Comparison of ENCODE assay signal across 8 mouse cellular contexts in the genomic region with DNA sequence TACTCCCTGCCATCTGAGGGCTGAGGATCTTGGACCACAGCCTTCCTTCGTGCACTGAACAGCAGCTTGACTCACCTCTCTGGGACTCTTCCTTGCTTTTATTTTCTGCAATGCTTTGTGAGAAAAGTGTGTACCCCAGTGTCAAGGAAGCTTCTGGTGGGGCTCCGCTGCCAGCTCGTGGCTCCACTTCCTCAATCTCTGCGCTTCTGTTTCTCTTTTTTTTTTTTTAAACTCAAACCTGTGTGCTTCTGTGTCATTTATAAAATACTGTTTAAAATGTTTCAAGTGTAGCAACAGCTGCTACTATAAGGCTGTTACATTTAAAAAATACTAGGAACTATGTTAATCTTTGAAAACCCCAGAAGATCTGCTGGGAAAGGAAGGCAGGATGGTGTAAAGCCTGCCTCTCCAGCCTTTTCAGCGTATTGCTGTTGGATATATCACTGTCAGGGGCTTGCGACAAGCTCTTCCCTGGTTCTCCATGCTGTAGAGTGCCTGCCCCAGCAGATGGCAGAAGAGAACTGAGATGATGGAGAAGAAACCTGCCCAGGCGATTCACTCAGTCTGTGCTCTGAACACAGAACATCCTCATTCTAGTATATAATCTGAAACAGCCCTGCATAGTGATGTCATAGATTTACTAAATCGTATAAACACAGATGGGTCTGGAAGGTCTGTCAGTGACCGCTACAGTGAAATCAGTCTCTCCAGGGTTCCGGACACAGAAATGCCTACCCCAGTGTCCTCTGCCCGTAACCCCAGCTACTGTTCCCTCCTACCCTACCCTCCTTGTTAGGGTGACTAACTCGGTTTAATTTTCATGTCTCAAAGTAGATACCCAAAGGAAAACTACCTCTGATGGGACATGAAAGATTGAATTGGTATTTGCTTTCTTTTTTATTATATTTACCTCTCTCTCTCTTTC.
A peak's percentile ranks its signal among the peaks of the same experiment; 100 is the strongest.
DNase-seq lines count a peak whose midpoint lies in the region; ATAC-seq lines count a peak whose summit lies in the region.

No protein-coding gene starts in this region.

- no peaks in the 10 kb centered on the region for H3K27me3 ChIP-seq in hindbrain, embryonic 15.5 days

- WGBS in hindbrain, embryonic 15.5 days = 51% methylated on average over 12 of the region's 12 CpGs

- no peak overlapping the region for H3K27ac ChIP-seq in hindbrain, embryonic 15.5 days (replicated peaks)

- no peak overlapping the region for H3K9ac ChIP-seq in hindbrain, embryonic 15.5 days

- no peak overlapping the region for H3K4me3 ChIP-seq in hindbrain, embryonic 15.5 days

- H3K9me3 ChIP-seq in hindbrain, embryonic 15.5 days = no peaks in the 10 kb centered on the region

- H3K36me3 ChIP-seq in hindbrain, embryonic 15.5 days = no peaks in the 10 kb centered on the region

- ATAC-seq in hindbrain, embryonic 15.5 days (ENCODE audit: low FRiP score, low read depth) = peak; percentile 88

- peak; percentile 80 for DNase-seq in Muller cell, postnatal 12 days (ENCODE audit: inconsistent ontology term)
- DNase-seq in cerebellum, postnatal 25 days = peak; percentile 85 to 91
- peak; percentile 87 for DNase-seq in gastrocnemius, adult 18-20 months (ENCODE audit: low spot score)
- peak; percentile 83 to 86 for DNase-seq in layer of hippocampus, postnatal 36 days
- DNase-seq in lung, postnatal 25 days (ENCODE audit: low spot score) = peak; percentile 88
- DNase-seq in retina, adult 2 months (ENCODE audit: low read depth, low spot score) = peak; percentile 53
- peak; percentile 85 for DNase-seq in thymus, postnatal 14 days

- H3K4me2 ChIP-seq in hindbrain, embryonic 15.5 days = no peak overlapping the region

- H3K4me1 ChIP-seq in hindbrain, embryonic 15.5 days (replicated peaks) = peaks cover 6% of the 10 kb centered on the region; the same call in 1 of the 2 replicates
